Mouse (Mus musculus) cerebellum, postnatal 25 days (tissue): ENCODE results near the gene Mavs.

Experiments used
- DNase-seq, 2 experiments: peaks; one replicate each; pipeline ENCODE4 v3.0.0; 2021; ENCODE audit warnings: mixed read lengths in 2 of 2

The Mavs gene

DNA sequence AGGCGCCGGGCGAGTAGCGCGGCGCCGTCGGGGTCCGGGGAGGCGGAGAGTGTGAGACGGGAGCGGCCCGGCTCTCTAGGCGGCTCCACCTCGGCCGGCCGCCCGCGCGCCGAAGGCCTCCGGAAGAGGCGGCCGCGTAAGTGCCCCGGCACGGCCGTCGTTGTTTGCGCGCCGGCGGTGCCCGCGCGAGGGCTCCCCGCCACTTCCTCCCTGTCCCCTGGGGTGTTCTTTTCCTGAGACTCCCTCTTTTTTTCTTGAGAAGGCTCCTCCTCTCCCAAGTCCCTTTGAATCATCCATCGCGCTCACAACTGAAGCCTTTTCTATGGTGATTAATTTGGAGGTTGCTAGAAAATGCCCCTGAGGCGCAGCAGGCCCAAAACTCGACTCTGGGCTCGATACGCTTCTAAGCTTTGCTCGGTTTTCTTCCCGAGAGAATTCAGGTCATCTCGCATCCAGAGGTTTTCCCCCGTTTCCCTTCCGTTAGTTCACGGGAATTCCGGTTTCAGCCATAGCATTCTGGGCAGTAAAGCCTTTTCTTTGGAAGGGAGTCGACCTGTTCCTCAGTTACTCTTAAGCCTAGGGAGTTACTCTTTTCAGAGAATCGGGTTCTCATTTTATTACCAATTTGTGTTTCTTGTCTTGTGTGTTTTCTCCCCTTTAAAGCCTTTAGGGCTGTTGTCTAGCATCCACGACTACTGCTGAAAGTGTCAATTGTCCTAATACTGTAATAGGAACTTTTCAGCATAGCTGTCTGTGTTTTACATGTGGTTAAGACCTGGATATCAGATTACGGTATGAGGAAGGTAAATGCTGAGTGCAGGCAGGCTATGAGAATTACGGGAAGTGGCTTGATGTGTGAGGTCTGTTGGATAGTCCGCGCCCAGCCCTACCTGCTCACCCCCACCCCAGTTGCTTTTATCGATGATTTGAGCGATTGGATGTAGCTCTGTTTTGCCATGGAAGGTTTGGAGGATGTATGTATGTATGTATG, 29.1 kb downstream of the Mavs start:
- DNase-seq: peak in 1 of 2 experiments; percentile 14

DNA sequence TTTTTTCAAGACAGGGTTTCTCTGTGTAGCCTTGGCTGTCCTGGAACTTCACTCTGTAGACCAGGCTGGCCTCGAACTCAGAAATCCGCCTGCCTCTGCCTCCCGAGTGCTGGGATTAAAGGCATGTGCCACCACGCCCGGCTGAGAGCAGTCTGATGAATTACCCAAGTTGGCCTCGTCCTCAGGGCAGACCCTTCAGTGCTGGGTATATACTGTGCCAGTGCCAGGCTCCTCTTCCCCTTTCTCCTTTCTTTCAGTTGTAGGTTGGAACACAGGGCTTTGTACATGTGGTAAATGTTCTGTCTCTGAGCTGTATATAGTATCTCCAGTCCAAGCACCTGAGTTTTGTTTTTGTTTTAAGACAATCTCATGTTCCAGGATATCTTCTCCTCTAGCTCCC, 30.2 kb downstream of the Mavs start:
- DNase-seq: no peak

DNA sequence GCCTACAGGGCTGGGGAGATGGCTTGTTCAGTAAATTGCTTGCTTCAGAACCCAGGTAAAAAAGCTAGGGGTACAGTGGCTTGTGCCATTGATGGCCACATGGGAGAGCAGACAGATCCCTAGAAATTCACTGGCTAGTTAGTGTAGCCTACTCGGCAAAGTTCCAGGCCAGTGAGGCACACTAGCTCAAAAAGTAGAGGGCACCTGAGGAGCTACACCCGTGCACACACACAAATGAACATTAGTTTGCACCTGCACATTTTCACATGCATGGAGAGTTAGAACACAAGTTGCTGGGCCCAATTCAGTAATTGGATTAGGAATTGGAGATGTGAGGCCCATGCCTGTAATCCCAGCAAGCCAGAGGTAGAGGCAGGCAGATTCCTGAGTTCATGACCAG, 31.2 kb downstream of the Mavs start:
- no peak for DNase-seq

DNA sequence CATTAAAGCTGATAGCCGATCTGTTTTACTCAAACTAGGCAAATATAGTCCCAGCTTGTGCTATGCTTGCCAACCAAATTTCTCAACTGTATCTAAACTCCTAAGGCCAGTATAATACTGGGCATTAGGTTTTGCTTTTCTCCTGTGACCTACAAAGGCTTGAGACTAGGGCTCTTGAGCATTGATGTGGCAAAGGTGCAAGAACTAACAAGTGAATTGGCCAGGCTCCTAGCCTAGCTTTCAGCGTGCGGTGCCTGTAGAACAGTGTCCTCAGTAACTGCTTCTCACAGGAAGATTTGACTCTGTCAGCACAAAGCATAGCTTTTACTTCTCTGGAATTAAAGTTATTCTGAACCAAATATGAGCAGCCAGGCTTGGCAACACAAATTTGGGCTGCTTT, 41.6 kb downstream of the Mavs start:
- DNase-seq: no peak

DNA sequence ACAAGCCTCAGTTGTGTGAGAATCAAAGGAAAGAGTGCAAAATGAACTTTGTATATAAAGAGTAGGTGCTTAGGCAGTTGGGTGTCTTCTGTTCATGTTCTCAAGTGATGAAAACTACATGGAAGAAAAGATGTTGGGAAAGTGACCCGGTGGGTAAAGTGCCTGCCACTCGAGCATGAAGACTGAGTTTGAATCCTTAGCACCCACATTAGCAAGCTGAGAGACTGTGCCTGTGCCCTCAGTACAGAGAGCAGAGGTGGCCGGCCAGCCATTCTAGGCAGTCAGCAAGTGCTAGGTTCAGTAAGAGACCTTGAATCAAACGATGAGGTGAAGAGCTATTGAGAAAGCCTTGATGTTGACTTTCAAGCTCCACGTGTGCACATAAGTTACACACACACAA, 42.9 kb downstream of the Mavs start:
- no peak for DNase-seq

DNA sequence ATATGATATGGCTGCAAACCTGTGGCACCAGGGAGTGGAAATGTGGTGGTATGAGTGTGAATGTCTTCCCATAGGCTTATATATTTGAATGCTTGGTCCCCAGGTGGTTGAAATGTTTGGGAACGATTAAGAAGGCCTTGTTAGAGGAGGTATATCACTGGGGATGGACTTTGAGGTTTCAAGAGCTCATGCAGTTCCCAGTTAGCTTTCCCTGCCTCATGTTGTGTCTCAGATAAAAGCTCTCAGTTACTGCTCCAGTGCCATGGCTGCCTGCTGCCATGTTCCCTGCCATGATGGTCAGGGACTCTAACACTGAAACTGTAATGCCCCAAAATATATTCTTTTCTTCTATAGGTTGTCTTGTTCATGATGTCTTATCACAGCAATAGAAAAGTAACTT, 47.7 kb downstream of the Mavs start:
- DNase-seq: no peak

DNA sequence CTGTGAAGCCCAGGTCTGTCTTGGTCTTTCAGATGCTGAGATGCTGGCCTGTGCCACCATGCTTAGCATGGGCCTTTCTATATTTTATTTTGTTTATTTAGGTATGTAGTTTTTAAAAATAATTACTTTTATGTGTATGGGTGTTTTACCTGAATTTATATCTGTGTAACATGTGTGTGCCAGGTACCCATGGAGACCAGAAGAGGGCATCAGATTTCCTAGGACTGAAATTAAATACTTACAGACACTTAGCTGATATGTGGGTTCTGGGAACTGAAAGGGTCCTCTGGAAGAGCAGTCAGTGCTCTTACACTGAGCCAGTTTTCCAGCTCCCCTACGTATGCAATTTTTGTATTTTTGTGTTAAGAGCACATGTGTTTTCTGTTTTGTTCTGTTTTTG, 52.4 kb downstream of the Mavs start:
- DNase-seq: no peak

DNA sequence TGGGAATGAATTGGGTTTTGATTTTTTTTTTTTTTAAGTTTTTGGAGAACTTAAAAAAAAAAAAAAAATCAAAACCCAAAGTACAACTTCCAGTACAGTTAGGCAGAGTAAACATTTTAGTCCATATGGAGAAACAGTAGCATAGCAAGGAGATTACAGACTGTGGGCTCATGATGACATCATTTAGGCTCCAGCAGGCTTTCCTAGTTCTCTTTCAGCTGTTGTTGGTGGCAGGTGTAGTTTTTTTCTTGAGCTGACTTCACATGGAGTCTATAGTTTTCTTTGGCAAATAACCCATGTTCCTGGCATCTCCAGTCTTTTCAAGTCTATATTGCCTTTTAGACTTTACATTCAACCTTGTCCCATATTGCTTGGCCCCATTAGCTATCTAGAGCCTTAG, 56.8 kb downstream of the Mavs start:
- no peak for DNase-seq

DNA sequence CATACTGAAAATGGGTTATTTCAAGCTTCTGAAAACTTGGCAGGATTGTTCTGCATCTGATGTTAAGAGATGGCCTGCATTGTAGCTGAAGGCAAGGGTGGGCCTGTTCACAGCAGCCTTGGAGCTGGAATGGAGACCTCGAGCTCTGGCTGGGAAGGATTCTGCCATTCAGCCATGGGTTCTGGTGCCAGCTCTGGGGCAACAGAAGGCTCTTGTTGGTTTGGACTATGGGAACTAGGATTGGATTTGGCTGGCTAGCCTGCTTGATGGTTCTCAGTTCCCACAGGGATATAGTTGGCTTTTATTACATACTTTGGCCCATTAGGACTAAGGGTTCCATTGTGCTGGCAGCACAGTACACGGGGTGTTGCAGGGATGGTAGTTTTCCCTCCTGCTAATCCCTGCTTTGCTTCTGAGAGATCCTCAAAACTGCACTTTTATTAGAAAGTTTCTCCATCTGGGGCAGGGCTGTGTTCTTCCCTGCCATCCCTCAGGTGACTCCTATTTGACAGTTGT, 62.9 kb downstream of the Mavs start:
- no peak for DNase-seq
